Mouse (Mus musculus): ENCODE results near the gene Ddi2. TPM values are rescaled to one million over a fixed set of nuclear protein-coding genes. Genes with fewer than 3 reads are reported as not detected.

The Ddi2 gene
- total RNA-seq, 2 experiments from 2014 or later = 18.7 to 23.7 TPM

GRCm38 (mm10) chr4:141630021-141630420 lies 93.2 kb downstream of the Ddi2 start:
- ATAC-seq (replicated peaks; ENCODE audit: poor library complexity) = no peak

- ATAC-seq (replicated peaks; ENCODE audit: poor library complexity) = no peak
These were observed 94.6 kb downstream of the Ddi2 start for GRCm38 (mm10) chr4:141628661-141629060.

Other genes starting within 250 kb of the Ddi2 start
- gene Spen, start 184.8 kb downstream of the Ddi2 start, total RNA-seq (2015) = 28.4 and 35.6 TPM in 2 replicates
- gene Spen, start 184.8 kb downstream of the Ddi2 start, total RNA-seq (2017) = 22.8 and 29.0 TPM in 2 replicates
- gene Fblim1, start 117.3 kb downstream of the Ddi2 start, total RNA-seq (2015) = not detected in 2 replicates
- gene Fblim1, start 117.3 kb downstream of the Ddi2 start, total RNA-seq (2017) = 0.07 TPM in 1 of 2 replicates, not detected in the other
- gene Tmem82, start 104.8 kb downstream of the Ddi2 start, total RNA-seq (2015) = 0.10 and 0.76 TPM in 2 replicates
- gene Tmem82, start 104.8 kb downstream of the Ddi2 start, total RNA-seq (2017) = 0.46 and 1.6 TPM in 2 replicates
- gene Slc25a34, start 99.6 kb downstream of the Ddi2 start, total RNA-seq (2015) = not detected in 2 replicates
- gene Slc25a34, start 99.6 kb downstream of the Ddi2 start, total RNA-seq (2017) = not detected in 2 replicates
- gene Plekhm2, start 58.5 kb downstream of the Ddi2 start, total RNA-seq (2015) = 7.2 and 12.8 TPM in 2 replicates
- 9.8 and 11.0 TPM in 2 replicates for gene Plekhm2, start 58.5 kb downstream of the Ddi2 start, total RNA-seq (2017)
- gene Rsc1a1, start 37.8 kb downstream of the Ddi2 start, total RNA-seq (2015) = 20.0 and 22.7 TPM in 2 replicates
- gene Rsc1a1, start 37.8 kb downstream of the Ddi2 start, total RNA-seq (2017) = 6.6 and 7.6 TPM in 2 replicates
- gene Agmat, start 23.3 kb upstream of the Ddi2 start, total RNA-seq (2015) = not detected in 2 replicates
- gene Agmat, start 23.3 kb upstream of the Ddi2 start, total RNA-seq (2017) = not detected in 2 replicates
- 4.8 and 6.5 TPM in 2 replicates for gene Dnajc16, start 67.5 kb upstream of the Ddi2 start, total RNA-seq (2015)
- gene Dnajc16, start 67.5 kb upstream of the Ddi2 start, total RNA-seq (2017) = 5.9 and 6.4 TPM in 2 replicates
- 5.8 and 6.4 TPM in 2 replicates for gene Casp9, start 70.2 kb upstream of the Ddi2 start, total RNA-seq (2015)
- 8.1 and 9.3 TPM in 2 replicates for gene Casp9, start 70.2 kb upstream of the Ddi2 start, total RNA-seq (2017)
- gene Cela2a, start 102.7 kb upstream of the Ddi2 start, total RNA-seq (2015) = not detected in 2 replicates
- not detected in 2 replicates for gene Cela2a, start 102.7 kb upstream of the Ddi2 start, total RNA-seq (2017)
- not detected in 2 replicates for gene Ctrc, start 122.9 kb upstream of the Ddi2 start, total RNA-seq (2015)
- not detected in 2 replicates for gene Ctrc, start 122.9 kb upstream of the Ddi2 start, total RNA-seq (2017)
- gene Efhd2, start 151.5 kb upstream of the Ddi2 start, total RNA-seq (2015) = 42.2 and 49.9 TPM in 2 replicates
- gene Efhd2, start 151.5 kb upstream of the Ddi2 start, total RNA-seq (2017) = 53.6 and 58.1 TPM in 2 replicates

All from megakaryocyte progenitor cell, adult 5-6 weeks (primary cell).